Mouse (Mus musculus) myocyte (in vitro differentiated cells): ENCODE measurements at regions not wholly inside any gene's neighbourhood (a gene's known extent, or its start where the extent isn't known, plus 50 kb on each side); places are given as distances from the start of the nearest gene placed in this dataset.

Source experiments
- CEBPB ChIP-seq: IDR thresholded peaks from 2 replicates; pipeline ENCODE4 v1.6.1; 2011; ENCODE audit warnings: mild to moderate bottlenecking, moderate library complexity; ENCODE audit not compliant: poor library complexity, insufficient read depth, severe bottlenecking
- MAX ChIP-seq: IDR thresholded peaks from one replicate; pipeline ENCODE4 v1.6.1; 2011; ENCODE audit warnings: low read depth, mild to moderate bottlenecking, control low read depth
- MYOD1 ChIP-seq, 3 experiments: IDR thresholded peaks; one replicate each; pipeline ENCODE4 v1.6.1; 2011; ENCODE audit warnings: control low read depth in 2 of 3, low read depth in 2 of 3, mild to moderate bottlenecking in 2 of 3, moderate library complexity in 1 of 3; ENCODE audit not compliant: insufficient read length in 2 of 3, control insufficient read depth in 1 of 3
- MYOG ChIP-seq, 3 experiments: IDR thresholded peaks; one replicate each; pipeline ENCODE4 v1.6.1; 2011; ENCODE audit warnings: control low read depth in 2 of 3, low read depth in 2 of 3, mild to moderate bottlenecking in 2 of 3; ENCODE audit not compliant: insufficient read length in 2 of 3, control insufficient read depth in 1 of 3, insufficient read depth in 1 of 3
- POLR2A ChIP-seq: IDR thresholded peaks from one replicate; pipeline ENCODE4 v1.6.1; 2011; ENCODE audit warnings: low read depth, mild to moderate bottlenecking, control low read depth, moderate library complexity; ENCODE audit not compliant: insufficient read length
- POLR2AphosphoS2 ChIP-seq: IDR thresholded peaks from one replicate; pipeline ENCODE4 v1.6.1; 2011; ENCODE audit warnings: low read depth, control low read depth; ENCODE audit not compliant: insufficient read length
- REST ChIP-seq: IDR thresholded peaks from one replicate; pipeline ENCODE4 v1.6.1; 2011; ENCODE audit warnings: mild to moderate bottlenecking, control low read depth, moderate library complexity; ENCODE audit not compliant: insufficient read depth, insufficient read length
- SRF ChIP-seq: IDR thresholded peaks from one replicate; pipeline ENCODE4 v1.6.1; 2011; ENCODE audit warnings: low read depth; ENCODE audit not compliant: control insufficient read depth, insufficient read length
- TCF12 ChIP-seq: IDR thresholded peaks from one replicate; pipeline ENCODE4 v1.6.1; 2011; ENCODE audit warnings: mild to moderate bottlenecking, control low read depth; ENCODE audit not compliant: poor library complexity, insufficient read depth, severe bottlenecking
- USF1 ChIP-seq: IDR thresholded peaks from one replicate; pipeline ENCODE4 v1.6.1; 2011; ENCODE audit warnings: low read depth, mild to moderate bottlenecking, control low read depth, moderate library complexity

DNA sequence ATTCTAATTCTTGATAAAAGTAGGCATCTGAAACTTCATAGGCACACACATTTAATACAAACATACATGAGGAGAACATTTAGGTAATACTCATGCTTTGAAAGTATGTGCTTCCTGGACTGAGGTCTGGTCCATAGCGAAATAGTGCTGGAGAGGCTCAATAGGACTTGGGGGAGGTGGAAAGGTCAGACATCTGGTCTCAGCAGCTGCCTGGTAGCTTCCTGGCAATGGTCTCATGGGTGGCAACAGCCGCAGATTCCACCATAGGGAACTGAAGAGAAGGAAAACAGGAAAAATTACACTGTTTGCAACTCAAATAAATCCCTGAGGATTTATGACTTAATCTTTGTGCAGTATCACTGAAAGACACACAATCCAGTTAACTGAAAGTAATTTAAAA lies 174.0 kb downstream of the Icos start:
- TF ChIP-seq CEBPB (no peak), MAX (no peak), POLR2A (no peak), SRF (no peak), MYOD1 (IDR thresholded peaks at IDR 0.05; ENCODE audit: control insufficient read depth in 1 of 3, insufficient read length in 2 of 3, low read depth in 2 of 3) (no peak), TCF12 (no peak), POLR2AphosphoS2 (no peak), MYOG (IDR thresholded peaks at IDR 0.05; ENCODE audit: control insufficient read depth in 1 of 3, insufficient read depth in 1 of 3, insufficient read length in 2 of 3, low read depth in 2 of 3) (no peak), USF1 (no peak), REST (no peak)
